Comparison of ENCODE assay signal across 9 mouse cellular contexts in genomic region chr9:47471767-47472420, GRCm38 (mm10). TPM values are rescaled to one million over a fixed set of nuclear protein-coding genes. Genes with fewer than 3 reads are reported as not detected.
DNase-seq lines count a peak whose midpoint lies in the region; ATAC-seq lines count a peak whose summit lies in the region.
"Had no signal": no experiment of that assay in that cellular context is flagged by ENCODE, and none has a peak within 500 bp of the region (broad histone marks: within the 10 kb centered on the region; RNA-seq: fewer than 3 reads in every experiment).

No protein-coding gene starts in this region.

- no peak overlapping the region for H3K4me2 ChIP-seq in kidney, embryonic 15.5 days
- no peak overlapping the region for H3K4me2 ChIP-seq in heart, embryonic 11.5 days
- no peak overlapping the region for H3K4me2 ChIP-seq in forebrain, embryonic 14.5 days (ENCODE audit: low read length)
- H3K4me2 ChIP-seq: liver, embryonic 13.5 days had no signal

- no peak overlapping the region for H3K9ac ChIP-seq in kidney, embryonic 15.5 days
- H3K9ac ChIP-seq in heart, embryonic 11.5 days (ENCODE audit: low read depth, low read length): no peak overlapping the region
- no peak overlapping the region for H3K9ac ChIP-seq in forebrain, embryonic 14.5 days (ENCODE audit: low read length)
- H3K9ac ChIP-seq: liver, embryonic 13.5 days had no signal

- 55% methylated on average over 10 of the region's 10 CpGs for WGBS in kidney, embryonic 15.5 days
- 43% methylated on average over 10 of the region's 10 CpGs for WGBS in heart, embryonic 11.5 days (ENCODE audit: insufficient replicate concordance)
- 26% methylated on average over 10 of the region's 10 CpGs for WGBS in forebrain, embryonic 14.5 days

- H3K9me3 ChIP-seq in kidney, embryonic 15.5 days (replicated peaks): no peaks in the 10 kb centered on the region
- no peaks in the 10 kb centered on the region for H3K9me3 ChIP-seq in heart, embryonic 11.5 days (replicated peaks; ENCODE audit: control insufficient read depth, low read length)
- H3K9me3 ChIP-seq in forebrain, embryonic 14.5 days (replicated peaks; ENCODE audit: control insufficient read depth, low read length): no peaks in the 10 kb centered on the region
- H3K9me3 ChIP-seq: liver, embryonic 13.5 days had no signal

- no peaks in the 10 kb centered on the region for H3K36me3 ChIP-seq in kidney, embryonic 15.5 days
- no peaks in the 10 kb centered on the region for H3K36me3 ChIP-seq in heart, embryonic 11.5 days (ENCODE audit: control insufficient read depth, insufficient read depth, low read length)
- no peaks in the 10 kb centered on the region for H3K36me3 ChIP-seq in forebrain, embryonic 14.5 days (ENCODE audit: control insufficient read depth, insufficient read depth, low read length)
- H3K36me3 ChIP-seq: liver, embryonic 13.5 days had no signal

- intact Hi-C loops in gastrocnemius, postnatal 14 days (cut with DNase I; ENCODE audit: low total_unique reads): no loop called here

- H3K27ac ChIP-seq in kidney, embryonic 15.5 days: no peak overlapping the region
- no peak overlapping the region for H3K27ac ChIP-seq in heart, embryonic 11.5 days (ENCODE audit: low read depth, low read length)
- no peak overlapping the region for H3K27ac ChIP-seq in forebrain, embryonic 14.5 days (ENCODE audit: low read depth, low read length)
- H3K27ac ChIP-seq: liver, embryonic 13.5 days had no signal

- H3K4me3 ChIP-seq in kidney, embryonic 15.5 days (replicated peaks): no peak overlapping the region
- H3K4me3 ChIP-seq in heart, embryonic 11.5 days (ENCODE audit: low read depth, low read length): no peak overlapping the region
- no peak overlapping the region for H3K4me3 ChIP-seq in forebrain, embryonic 14.5 days (ENCODE audit: low read depth, low read length)
- H3K4me3 ChIP-seq: liver, embryonic 13.5 days had no signal

- peak; percentile 7 for DNase-seq in kidney, adult 18-20 months
- DNase-seq in cerebellum, adult 18-20 months: peak; percentile 64 to 75
- DNase-seq in lung, adult 18-20 months: peak; percentile 39 to 50
- no peak for DNase-seq in spleen, adult 12 weeks (ENCODE audit: low spot score)
- no peak for DNase-seq in forebrain, embryonic 14.5 days (ENCODE audit: low spot score)
- no peak for DNase-seq in gastrocnemius, postnatal 14 days
- DNase-seq: liver, embryonic 13.5 days had no signal

- peaks cover 23% of the 10 kb centered on the region for H3K4me1 ChIP-seq in kidney, embryonic 15.5 days
- H3K4me1 ChIP-seq in heart, embryonic 11.5 days (ENCODE audit: control insufficient read depth, insufficient read depth, low read length): no peaks in the 10 kb centered on the region
- H3K4me1 ChIP-seq in forebrain, embryonic 14.5 days (ENCODE audit: control insufficient read depth, insufficient read depth, low read length): no peaks in the 10 kb centered on the region
- H3K4me1 ChIP-seq: liver, embryonic 13.5 days had no signal

- H3K27me3 ChIP-seq in kidney, embryonic 15.5 days: no peaks in the 10 kb centered on the region
- peaks cover 2% of the 10 kb centered on the region for H3K27me3 ChIP-seq in heart, embryonic 11.5 days (ENCODE audit: control insufficient read depth, insufficient read depth, low read length)
- no peaks in the 10 kb centered on the region for H3K27me3 ChIP-seq in forebrain, embryonic 14.5 days (replicated peaks; ENCODE audit: control insufficient read depth, insufficient read depth, low read length)
- H3K27me3 ChIP-seq: liver, embryonic 13.5 days had no signal

- no peak for ATAC-seq in kidney, embryonic 15.5 days (replicated peaks; ENCODE audit: low FRiP score)
- ATAC-seq in heart, embryonic 11.5 days (replicated peaks; ENCODE audit: insufficient number of reproducible peaks, low FRiP score, low TSS enrichment): peak; percentile 52; the same call in 1 of the 2 replicates
- no peak for ATAC-seq in forebrain, embryonic 14.5 days

RNA-seq across cellular contexts. Expression of gene Cadm1, which starts 58.1 kb away (rescaled TPM):
- polyA plus RNA-seq in kidney, embryonic 15.5 days (2015; fragmentation: Nextera tagmentation; extraction: Ambion mirVana): 68.8 and 72.2 TPM in 2 replicates
- polyA plus RNA-seq in heart, embryonic 11.5 days (2014; fragmentation: Nextera tagmentation; extraction: Ambion mirVana): 30.3 and 31.3 TPM in 2 replicates
- 206 and 247 TPM in 2 replicates for polyA plus RNA-seq in forebrain, embryonic 14.5 days (2014; fragmentation: Nextera tagmentation; extraction: Ambion mirVana)
- total RNA-seq in gastrocnemius, postnatal 14 days (2021): 1 to 10 TPM; 3.3 to 4.8 TPM

Comparison
In these comparisons a context has a peak if more than half of its experiments do, and no peak if none do; other contexts are left out.
1. DNase-seq: peak in kidney, adult 18-20 months (single experiment), cerebellum, adult 18-20 months (2 of 2) and lung, adult 18-20 months (2 of 2); none in spleen, adult 12 weeks (single experiment), forebrain, embryonic 14.5 days (single experiment) and gastrocnemius, postnatal 14 days (single experiment).